Mouse (Mus musculus): ENCODE measurements around the gene Hps1.
A peak's percentile ranks its signal among the peaks of the same experiment; 100 is the strongest.

DNA sequence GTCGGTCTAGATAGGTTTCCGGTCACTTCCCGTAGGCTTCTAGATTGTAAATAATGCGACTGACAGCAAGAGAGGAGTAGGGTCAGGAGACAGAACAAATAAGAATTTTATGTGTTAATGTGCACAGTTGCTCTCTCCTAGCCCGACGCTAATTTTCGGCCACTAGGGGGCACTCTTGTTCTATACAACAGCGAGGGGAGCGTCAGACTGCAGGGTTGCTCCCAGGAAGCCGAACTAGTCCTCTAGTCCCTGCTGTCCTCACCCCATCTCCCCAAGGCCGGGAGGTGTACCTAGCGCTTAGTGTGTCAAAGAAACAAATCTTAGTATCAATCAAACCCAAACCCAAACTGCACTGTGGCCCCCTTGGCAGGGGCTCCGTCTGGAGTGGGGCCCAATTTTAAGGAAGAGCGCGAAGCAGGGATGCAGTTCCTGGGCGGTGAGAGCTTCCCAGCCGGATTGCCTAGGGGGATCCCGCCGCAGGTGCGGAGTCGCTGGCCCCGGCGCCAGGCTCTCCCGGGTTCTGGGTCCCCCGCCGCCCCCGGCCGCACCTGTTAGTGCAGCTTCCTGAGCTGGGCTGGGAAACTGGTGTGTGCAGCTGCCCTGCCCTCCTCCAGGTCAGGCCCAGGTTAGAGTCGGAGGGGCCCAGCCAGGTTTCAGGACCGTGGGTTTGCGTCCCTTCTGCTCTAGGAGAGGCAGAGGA, 15.3 kb upstream of the Hps1 start:
- TF ChIP-seq POLR2A (IDR thresholded peaks at IDR 0.05; ENCODE audit: insufficient read depth, low read depth, low read length): no peak
- TF ChIP-seq CTCF (IDR thresholded peaks at IDR 0.05; ENCODE audit: insufficient read depth, low read depth, low read length): peak; percentile 69
